Mouse (Mus musculus) cerebellum, adult 2 months (tissue): ENCODE results near the gene Cpeb3.

Experiments used
- CTCF ChIP-seq: fragments of 200-500 bp; IDR thresholded peaks from 2 replicates; pipeline ENCODE4 v1.5.1; 2011; ENCODE audit warnings: low read depth, mild to moderate bottlenecking, control low read depth, low read length, moderate library complexity, borderline replicate concordance; ENCODE audit not compliant: insufficient read depth
- POLR2A ChIP-seq: fragments of 200-500 bp; IDR thresholded peaks from 2 replicates; pipeline ENCODE4 v1.6.1; 2011; ENCODE audit warnings: low read length, control low read depth, borderline replicate concordance; ENCODE audit not compliant: insufficient read depth

- no peak for TF ChIP-seq POLR2A
- TF ChIP-seq CTCF = no peak
These were observed 93.0 kb downstream of the Cpeb3 start for GRCm38 (mm10) chr19:37115374-37115773.
